Mouse (Mus musculus) neural tube, embryonic 14.5 days (tissue): Measurements from ENCODE around the gene Arpc1b. TPM values are rescaled to one million over a fixed set of nuclear protein-coding genes. Genes with fewer than 3 reads are reported as not detected.
"Not testable (repeated sequence)": the region's sequence is repeated elsewhere in the genome, so short reads cannot be mapped to it uniquely, and the experiment has no call there.

Experiments used
- ATAC-seq: fragments of 200-750 bp; cut with Nextera tagmentation; 2 replicates; pipeline ENCODE4 v1.8.0; 2017; ENCODE audit warnings: low read depth, mild to moderate bottlenecking, moderate TSS enrichment, moderate library complexity
- H3K27ac ChIP-seq: fragments of 300-500 bp; sonication (generic); 2 replicates; pipeline ENCODE4 v1.5.1; 2014; ENCODE audit warnings: low read depth, mild to moderate bottlenecking, control low read depth, low read length, moderate library complexity, mixed read lengths
- H3K27me3 ChIP-seq: fragments of 300-500 bp; sonication (generic); 2 replicates; pipeline ENCODE4 v1.6.1; 2014; ENCODE audit warnings: low read length; ENCODE audit not compliant: control insufficient read depth, insufficient read depth
- H3K36me3 ChIP-seq: fragments of 300-500 bp; sonication (generic); 2 replicates; pipeline ENCODE4 v1.6.1; 2014; ENCODE audit warnings: low read length, mixed read lengths; ENCODE audit not compliant: control insufficient read depth, insufficient read depth
- H3K4me1 ChIP-seq: fragments of 300-500 bp; sonication (generic); 2 replicates; pipeline ENCODE4 v1.6.1; 2014; ENCODE audit warnings: low read length; ENCODE audit not compliant: control insufficient read depth, insufficient read depth
- H3K4me2 ChIP-seq: fragments of 300-500 bp; sonication (generic); 2 replicates; pipeline ENCODE4 v1.6.1; 2014; ENCODE audit warnings: mild to moderate bottlenecking, low read depth, low read length, control low read depth
- H3K4me3 ChIP-seq: fragments of 300-500 bp; sonication (generic); 2 replicates; pipeline ENCODE4 v1.5.1; 2014; ENCODE audit warnings: low read depth, low read length, control low read depth, mixed read lengths
- H3K9ac ChIP-seq: fragments of 300-500 bp; sonication (generic); replicated peaks from 2 replicates; pipeline ENCODE4 v1.6.1; 2014; ENCODE audit warnings: low read depth, mild to moderate bottlenecking, control low read depth, low read length, mixed read lengths
- H3K9me3 ChIP-seq: fragments of 300-500 bp; sonication (generic); 2 replicates; pipeline ENCODE4 v1.6.1; 2016; ENCODE audit warnings: low read length; ENCODE audit not compliant: control insufficient read depth
- WGBS: fragments of 180-500 bp; shearing (Covaris S2); extraction: QIAGEN DNeasy Blood & Tissue Kit; methylation state at CpG from one replicate; pipeline ENCODE4 v1.1.7; 2014; 5-methylcytosine and 5-hydroxymethylcytosine counted together
- polyA plus RNA-seq: library from polyadenylated mRNA; unstranded; fragments of >200 nt; fragmentation: Nextera tagmentation; extraction: Ambion mirVana; gene quantifications from 2 replicates; pipeline ENCODE4 v1.2.1, GENCODE M21; 2014

Gene Arpc1b
- polyA plus RNA-seq, 1 experiment from 2014 or later: 14.1 TPM

- not testable (repeated sequence) for H3K4me2 ChIP-seq, H3K27me3 ChIP-seq, H3K9ac ChIP-seq, H3K4me1 ChIP-seq, ATAC-seq, H3K9me3 ChIP-seq, H3K4me3 ChIP-seq, H3K27ac ChIP-seq
- H3K36me3 ChIP-seq: peaks cover 64% of the 10 kb centered on the region
- 85% methylated on average over 6 of the region's 6 CpGs for WGBS
These were observed 19.3 kb downstream of the Arpc1b start for GRCm38 (mm10) chr5:145133275-145133674.

GRCm38 (mm10) chr5:145138836-145139235, 24.8 kb downstream of the Arpc1b start:
- no peak for ATAC-seq

GRCm38 (mm10) chr5:145139571-145140519, 25.8 kb downstream of the Arpc1b start, which contains the start of the genes Pdap1 and Bud31:
Gene Pdap1 (minus strand): TSS chr5:145140238.
Gene Bud31 (plus strand): TSS chr5:145140362.
- Histone ChIP-seq H3K9me3 (no peaks in the 10 kb centered on the region), H3K9ac (peak within 1 kb of the TSS; percentile 85), H3K27me3 (no peaks in the 10 kb centered on the region), H3K4me2 (peak within 1 kb of the TSS; percentile 92), H3K4me1 (peaks cover 19% of the 10 kb centered on the region), H3K36me3 (peaks cover 35% of the 10 kb centered on the region), H3K27ac (peak within 1 kb of the TSS; percentile 96), H3K4me3 (peak within 1 kb of the TSS; percentile 97)
- WGBS: under 1% methylated on average over 84 of the region's 84 CpGs
- peak; percentile 95 for ATAC-seq

More at GRCm38 (mm10) chr5:145138836-145139235, 24.8 kb downstream of the Arpc1b start:
- Histone ChIP-seq H3K4me2 (peak overlapping the region; percentile 92), H3K27ac (no peak overlapping the region; the same call in 1 of the 2 replicates), H3K9ac (peak overlapping the region; percentile 85; the same call in 1 of the 2 replicates), H3K27me3 (no peaks in the 10 kb centered on the region), H3K9me3 (no peaks in the 10 kb centered on the region), H3K4me1 (peaks cover 19% of the 10 kb centered on the region), H3K36me3 (peaks cover 39% of the 10 kb centered on the region), H3K4me3 (peak overlapping the region; percentile 97)
- WGBS: 12% methylated on average over 6 of the region's 6 CpGs

- peak overlapping the region; percentile 97 for H3K4me3 ChIP-seq
- under 1% methylated on average over 18 of the region's 18 CpGs for WGBS
- H3K4me2 ChIP-seq: peak overlapping the region; percentile 66
- ATAC-seq: no peak
- H3K36me3 ChIP-seq: peaks cover 39% of the 10 kb centered on the region
- peak overlapping the region; percentile 96 for H3K27ac ChIP-seq
- peak overlapping the region; percentile 85 for H3K9ac ChIP-seq
- H3K4me1 ChIP-seq: peaks cover 19% of the 10 kb centered on the region
- H3K9me3 ChIP-seq: no peaks in the 10 kb centered on the region
- H3K27me3 ChIP-seq: no peaks in the 10 kb centered on the region
These were observed 26.6 kb downstream of the Arpc1b start for GRCm38 (mm10) chr5:145140611-145141010.

- WGBS: 93% methylated on average over 5 of the region's 5 CpGs
- Histone ChIP-seq H3K36me3 (peaks cover 86% of the 10 kb centered on the region), H3K4me1 (no peaks in the 10 kb centered on the region), H3K9me3 (no peaks in the 10 kb centered on the region), H3K4me2 (no peak overlapping the region), H3K27me3 (no peaks in the 10 kb centered on the region), H3K27ac (no peak overlapping the region), H3K4me3 (no peak overlapping the region), H3K9ac (no peak overlapping the region)
- ATAC-seq: no peak
These were observed 33.7 kb downstream of the Arpc1b start for GRCm38 (mm10) chr5:145147748-145148147.

- no peaks in the 10 kb centered on the region for H3K27me3 ChIP-seq
- no peak overlapping the region for H3K4me3 ChIP-seq
- H3K36me3 ChIP-seq: peaks cover 85% of the 10 kb centered on the region
- no peak overlapping the region for H3K4me2 ChIP-seq
- H3K9ac ChIP-seq: no peak overlapping the region
- H3K4me1 ChIP-seq: no peaks in the 10 kb centered on the region
- no peak overlapping the region for H3K27ac ChIP-seq
- ATAC-seq: no peak
- H3K9me3 ChIP-seq: no peaks in the 10 kb centered on the region
- WGBS: 93% methylated on average over 6 of the region's 6 CpGs
These were observed 35.3 kb downstream of the Arpc1b start for GRCm38 (mm10) chr5:145149294-145149693.

- WGBS: 94% methylated on average over 5 of the region's 5 CpGs
- H3K36me3 ChIP-seq: peaks cover 72% of the 10 kb centered on the region
- H3K9ac ChIP-seq: no peak overlapping the region
- H3K9me3 ChIP-seq: no peaks in the 10 kb centered on the region
- H3K27ac ChIP-seq: no peak overlapping the region
- ATAC-seq: no peak
- no peak overlapping the region for H3K4me2 ChIP-seq
- H3K4me3 ChIP-seq: no peak overlapping the region
- H3K27me3 ChIP-seq: no peaks in the 10 kb centered on the region
- H3K4me1 ChIP-seq: no peaks in the 10 kb centered on the region
These were observed 38.7 kb downstream of the Arpc1b start for GRCm38 (mm10) chr5:145152690-145153089.

GRCm38 (mm10) chr5:145161361-145161760, 47.3 kb downstream of the Arpc1b start:
- Histone ChIP-seq H3K4me3 (no peak overlapping the region), H3K4me1 (peaks cover 7% of the 10 kb centered on the region), H3K9ac (no peak overlapping the region), H3K27me3 (no peaks in the 10 kb centered on the region), H3K9me3 (no peaks in the 10 kb centered on the region), H3K4me2 (no peak overlapping the region), H3K27ac (no peak overlapping the region), H3K36me3 (peaks cover 64% of the 10 kb centered on the region)
- WGBS: 96% methylated on average over 14 of the region's 14 CpGs
- ATAC-seq: no peak

GRCm38 (mm10) chr5:145164710-145165109, 50.7 kb downstream of the Arpc1b start:
- Histone ChIP-seq H3K9me3 (no peaks in the 10 kb centered on the region), H3K27me3 (no peaks in the 10 kb centered on the region; the same call in 1 of the 2 replicates), H3K36me3 (peaks cover 43% of the 10 kb centered on the region; the same call in 1 of the 2 replicates), H3K4me1 (peaks cover 22% of the 10 kb centered on the region), H3K27ac (no peak overlapping the region), H3K9ac (no peak overlapping the region), H3K4me2 (no peak overlapping the region), H3K4me3 (no peak overlapping the region)
- WGBS: 80% methylated on average over 3 of the region's 3 CpGs
- no peak for ATAC-seq
